Mouse (Mus musculus): Measurements from ENCODE around the gene Spn. TPM values are rescaled to one million over a fixed set of nuclear protein-coding genes. Genes with fewer than 3 reads are reported as not detected.

The Spn gene
- total and polyA plus RNA-seq, 3 experiments: 0.78 to 2.9 (median 0.80) TPM

- H3K4me1 ChIP-seq (ENCODE audit: control insufficient read depth, insufficient read depth, low read length): no peaks in the 10 kb centered on the region
- no peaks in the 10 kb centered on the region for H3K36me3 ChIP-seq (ENCODE audit: control insufficient read depth, insufficient read depth, low read length)
- no peak for TF ChIP-seq CTCF (IDR thresholded peaks at IDR 0.05)
- TF ChIP-seq EP300 (IDR thresholded peaks at IDR 0.05; ENCODE audit: insufficient read depth, low read depth, low read length): no peak
- no peak for TF ChIP-seq POLR2A (IDR thresholded peaks at IDR 0.05; ENCODE audit: insufficient read depth, low read depth, low read length)
- DNase-seq: no peak
- no peaks in the 10 kb centered on the region for H3K79me2 ChIP-seq (replicated peaks; ENCODE audit: control insufficient read depth, insufficient read depth, low read length)
- no peaks in the 10 kb centered on the region for H3K27me3 ChIP-seq (ENCODE audit: control insufficient read depth, insufficient read depth, low read length)
- intact Hi-C loops (cut with DNase I): no loop called here
- no peak overlapping the region for H3K27ac ChIP-seq
- no peak overlapping the region for H3K9ac ChIP-seq (ENCODE audit: low read depth, low read length)
- H3K4me3 ChIP-seq: no peak overlapping the region
- 59% methylated on average over 7 of the region's 7 CpGs for WGBS
Measured at GRCm38 (mm10) chr7:127144412-127144811, 6.8 kb upstream of the Spn start.

GRCm38 (mm10) chr7:127142666-127143065, 5.0 kb upstream of the Spn start:
- WGBS: 82% methylated on average over 4 of the region's 4 CpGs
- no peak overlapping the region for H3K9ac ChIP-seq (ENCODE audit: low read depth, low read length)
- no peaks in the 10 kb centered on the region for H3K27me3 ChIP-seq (ENCODE audit: control insufficient read depth, insufficient read depth, low read length)
- H3K27ac ChIP-seq: no peak overlapping the region
- no peaks in the 10 kb centered on the region for H3K36me3 ChIP-seq (ENCODE audit: control insufficient read depth, insufficient read depth, low read length)
- no peaks in the 10 kb centered on the region for H3K4me1 ChIP-seq (ENCODE audit: control insufficient read depth, insufficient read depth, low read length)
- intact Hi-C loops (cut with DNase I): no loop called here
- H3K79me2 ChIP-seq (replicated peaks; ENCODE audit: control insufficient read depth, insufficient read depth, low read length): no peaks in the 10 kb centered on the region
- no peak for DNase-seq
- no peak for TF ChIP-seq EP300 (IDR thresholded peaks at IDR 0.05; ENCODE audit: insufficient read depth, low read depth, low read length)
- TF ChIP-seq POLR2A (IDR thresholded peaks at IDR 0.05; ENCODE audit: insufficient read depth, low read depth, low read length): no peak
- TF ChIP-seq CTCF (IDR thresholded peaks at IDR 0.05): no peak
- H3K4me3 ChIP-seq: no peak overlapping the region

- no peaks in the 10 kb centered on the region for H3K79me2 ChIP-seq (replicated peaks; ENCODE audit: control insufficient read depth, insufficient read depth, low read length)
- no peak for DNase-seq
- no peaks in the 10 kb centered on the region for H3K27me3 ChIP-seq (ENCODE audit: control insufficient read depth, insufficient read depth, low read length)
- H3K27ac ChIP-seq: no peak overlapping the region
- no peak overlapping the region for H3K9ac ChIP-seq (ENCODE audit: low read depth, low read length)
- H3K36me3 ChIP-seq (ENCODE audit: control insufficient read depth, insufficient read depth, low read length): no peaks in the 10 kb centered on the region
- TF ChIP-seq EP300 (IDR thresholded peaks at IDR 0.05; ENCODE audit: insufficient read depth, low read depth, low read length): no peak
- no peak for TF ChIP-seq POLR2A (IDR thresholded peaks at IDR 0.05; ENCODE audit: insufficient read depth, low read depth, low read length)
- TF ChIP-seq CTCF (IDR thresholded peaks at IDR 0.05): no peak
- no peak overlapping the region for H3K4me3 ChIP-seq
- no peaks in the 10 kb centered on the region for H3K4me1 ChIP-seq (ENCODE audit: control insufficient read depth, insufficient read depth, low read length)
- intact Hi-C loops (cut with DNase I): no loop called here
- 57% methylated on average over 2 of the region's 2 CpGs for WGBS
Measured at GRCm38 (mm10) chr7:127142214-127142613, 4.6 kb upstream of the Spn start.

- 57% methylated on average over 7 of the region's 7 CpGs for WGBS
- intact Hi-C loops (cut with DNase I): no loop called here
- no peaks in the 10 kb centered on the region for H3K4me1 ChIP-seq (ENCODE audit: control insufficient read depth, insufficient read depth, low read length)
Measured at GRCm38 (mm10) chr7:127140623-127141404, 3.2 kb upstream of the Spn start.

GRCm38 (mm10) chr7:127139562-127139961, 1.9 kb upstream of the Spn start:
- Histone ChIP-seq H3K9ac (ENCODE audit: low read depth, low read length) (no peak overlapping the region), H3K4me1 (ENCODE audit: control insufficient read depth, insufficient read depth, low read length) (no peaks in the 10 kb centered on the region), H3K4me3 (no peak overlapping the region), H3K36me3 (ENCODE audit: control insufficient read depth, insufficient read depth, low read length) (no peaks in the 10 kb centered on the region), H3K79me2 (replicated peaks; ENCODE audit: control insufficient read depth, insufficient read depth, low read length) (no peaks in the 10 kb centered on the region), H3K27me3 (ENCODE audit: control insufficient read depth, insufficient read depth, low read length) (no peaks in the 10 kb centered on the region), H3K27ac (no peak overlapping the region)
- intact Hi-C loops (cut with DNase I): no loop called here
- TF ChIP-seq CTCF (IDR thresholded peaks at IDR 0.05) (no peak), EP300 (IDR thresholded peaks at IDR 0.05; ENCODE audit: insufficient read depth, low read depth, low read length) (no peak), POLR2A (IDR thresholded peaks at IDR 0.05; ENCODE audit: insufficient read depth, low read depth, low read length) (no peak)
- 44% methylated on average over 5 of the region's 5 CpGs for WGBS
- DNase-seq: no peak

More at GRCm38 (mm10) chr7:127140623-127141404, 3.2 kb upstream of the Spn start:
- TF ChIP-seq CTCF (IDR thresholded peaks at IDR 0.05): no peak
- no peak overlapping the region for H3K27ac ChIP-seq
- no peaks in the 10 kb centered on the region for H3K79me2 ChIP-seq (replicated peaks; ENCODE audit: control insufficient read depth, insufficient read depth, low read length)
- H3K27me3 ChIP-seq (ENCODE audit: control insufficient read depth, insufficient read depth, low read length): no peaks in the 10 kb centered on the region
- DNase-seq: no peak
- H3K36me3 ChIP-seq (ENCODE audit: control insufficient read depth, insufficient read depth, low read length): no peaks in the 10 kb centered on the region
- no peak overlapping the region for H3K9ac ChIP-seq (ENCODE audit: low read depth, low read length)
- no peak overlapping the region for H3K4me3 ChIP-seq

- intact Hi-C loops (cut with DNase I): no loop called here
- no peaks in the 10 kb centered on the region for H3K27me3 ChIP-seq (ENCODE audit: control insufficient read depth, insufficient read depth, low read length)
- no peak overlapping the region for H3K9ac ChIP-seq (ENCODE audit: low read depth, low read length)
- DNase-seq: no peak
- H3K27ac ChIP-seq: no peak overlapping the region
- no peaks in the 10 kb centered on the region for H3K36me3 ChIP-seq (ENCODE audit: control insufficient read depth, insufficient read depth, low read length)
- H3K4me3 ChIP-seq: no peak overlapping the region
- WGBS: 88% methylated on average over 7 of the region's 7 CpGs
- TF ChIP-seq EP300 (IDR thresholded peaks at IDR 0.05; ENCODE audit: insufficient read depth, low read depth, low read length) (no peak), POLR2A (IDR thresholded peaks at IDR 0.05; ENCODE audit: insufficient read depth, low read depth, low read length) (no peak), CTCF (IDR thresholded peaks at IDR 0.05) (no peak)
- no peaks in the 10 kb centered on the region for H3K4me1 ChIP-seq (ENCODE audit: control insufficient read depth, insufficient read depth, low read length)
- no peaks in the 10 kb centered on the region for H3K79me2 ChIP-seq (replicated peaks; ENCODE audit: control insufficient read depth, insufficient read depth, low read length)
Measured at GRCm38 (mm10) chr7:127139100-127139499, 1.5 kb upstream of the Spn start.

Data from heart, adult 2 months (tissue).